Mouse (Mus musculus) large intestine, adult 2 months (tissue): ENCODE measurements around the gene Dhrs7c. TPM values are rescaled to one million over a fixed set of nuclear protein-coding genes. Genes with fewer than 3 reads are reported as not detected.

Experiments
- DNase-seq: peaks from one replicate; pipeline ENCODE4 v3.0.0-alpha.2; 2012; ENCODE audit warnings: low read depth, low spot score
- WGBS: fragments of 180-500 bp; shearing (Covaris S2); methylation state at CpG from one replicate; pipeline ENCODE4 v1.1.7; 2018; 5-methylcytosine and 5-hydroxymethylcytosine counted together
- polyA plus RNA-seq: library from polyadenylated mRNA; depleted of rRNA; stranded (reverse); fragments of >200 nt; gene quantifications from 2 replicates; pipeline ENCODE4 v1.2.3, GENCODE M21; 2012; rRNA removed

The Dhrs7c gene
- polyA plus RNA-seq, 1 experiment = 0.07 TPM

GRCm38 (mm10) chr11:67835408-67836078, 37.6 kb downstream of the Dhrs7c start:
- DNase-seq = no peak
- 80% methylated on average over 10 of the region's 10 CpGs for WGBS

GRCm38 (mm10) chr11:67839810-67840209, 41.8 kb downstream of the Dhrs7c start:
- WGBS = 58% methylated on average over 1 of the region's 1 CpGs
- DNase-seq = no peak

DNA sequence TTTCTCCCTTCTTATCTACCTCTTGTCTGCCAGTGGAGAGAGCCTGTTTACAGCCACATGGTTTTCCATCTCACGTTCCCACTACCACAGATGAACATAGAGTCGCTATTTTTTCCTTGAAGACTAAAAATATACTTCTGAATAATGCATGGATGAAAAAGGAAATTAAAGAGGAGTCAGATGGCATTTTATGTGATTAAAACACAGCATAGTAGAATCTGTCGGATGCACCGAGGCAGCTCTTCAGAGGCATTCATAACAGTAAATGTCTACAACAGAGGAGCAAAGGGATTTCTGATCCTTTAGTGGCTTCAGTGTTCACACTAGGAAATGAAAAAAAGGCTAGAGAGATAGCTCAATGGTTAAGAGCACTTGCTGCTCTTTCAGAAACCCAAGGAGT, 47.2 kb downstream of the Dhrs7c start:
- 82% methylated on average over 4 of the region's 4 CpGs for WGBS

GRCm38 (mm10) chr11:67851770-67852169, 53.8 kb downstream of the Dhrs7c start:
- no peak for DNase-seq
- 60% methylated on average over 5 of the region's 5 CpGs for WGBS

More for the DNA sequence above, 47.2 kb downstream of the Dhrs7c start:
- no peak for DNase-seq

DNA sequence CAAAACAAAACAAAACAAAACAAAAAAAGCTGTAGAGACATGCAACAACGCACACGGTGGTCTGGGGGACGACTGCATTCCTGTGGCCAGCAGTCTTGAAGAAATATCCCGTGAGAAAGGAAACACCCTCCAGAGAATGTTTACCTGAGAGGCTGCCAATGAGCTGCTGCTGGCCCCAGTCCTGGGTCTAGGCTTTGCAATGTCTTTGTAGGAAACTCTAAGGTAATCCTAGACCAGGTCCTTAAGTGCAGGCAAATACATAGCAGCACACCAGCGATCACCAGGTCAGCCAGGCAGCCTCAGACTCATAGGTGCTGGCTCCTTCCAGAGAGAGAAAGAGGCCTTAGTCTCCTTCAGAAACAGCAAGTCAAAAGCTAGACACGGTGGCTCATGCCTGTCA, 56.0 kb downstream of the Dhrs7c start:
- DNase-seq = no peak
- 48% methylated on average over 6 of the region's 6 CpGs for WGBS

- DNase-seq = no peak
- WGBS = 19% methylated on average over 2 of the region's 2 CpGs
Measured at GRCm38 (mm10) chr11:67855035-67855434, 57.0 kb downstream of the Dhrs7c start.

GRCm38 (mm10) chr11:67858518-67858917, 60.5 kb downstream of the Dhrs7c start:
- 88% methylated on average over 9 of the region's 9 CpGs for WGBS

GRCm38 (mm10) chr11:67860743-67861398, 62.9 kb downstream of the Dhrs7c start:
- no peak for DNase-seq
- 37% methylated on average over 7 of the region's 7 CpGs for WGBS

More at GRCm38 (mm10) chr11:67858518-67858917, 60.5 kb downstream of the Dhrs7c start:
- no peak for DNase-seq

GRCm38 (mm10) chr11:67861399-67861838, 63.4 kb downstream of the Dhrs7c start:
- 15% methylated on average over 7 of the region's 7 CpGs for WGBS
- no peak for DNase-seq

- 43% methylated on average over 5 of the region's 5 CpGs for WGBS
- no peak for DNase-seq
Measured at GRCm38 (mm10) chr11:67865100-67865499, 67.1 kb downstream of the Dhrs7c start.

Other genes with a start within 250 kb of the Dhrs7c start
- gene Rcvrn, start 102.9 kb upstream of the Dhrs7c start, polyA plus RNA-seq = not detected in 2 replicates
- 1.3 and 3.0 TPM in 2 replicates for gene Glp2r, start 27.0 kb upstream of the Dhrs7c start, polyA plus RNA-seq
- gene Gsg1l2, start 23.6 kb upstream of the Dhrs7c start, polyA plus RNA-seq = 0.19 and 0.20 TPM in 2 replicates
- gene Usp43, start 124.0 kb downstream of the Dhrs7c start, polyA plus RNA-seq = 12.9 and 19.4 TPM in 2 replicates
- gene Cfap52, start 167.5 kb downstream of the Dhrs7c start, polyA plus RNA-seq = 0.53 and 2.0 TPM in 2 replicates
- 4.9 and 5.8 TPM in 2 replicates for gene Stx8, start 168.0 kb downstream of the Dhrs7c start, polyA plus RNA-seq